Mouse (Mus musculus) ovary, adult 18-20 months (tissue): Measurements from ENCODE around the gene Dock9.
"Not testable (repeated sequence)": the region's sequence is repeated elsewhere in the genome, so short reads cannot be mapped to it uniquely, and the experiment has no call there.

Experiments used
- DNase-seq: peaks from one replicate; pipeline ENCODE4 v3.0.0; 2022; ENCODE audit warnings: low spot score, mixed read lengths

Gene Dock9

DNA sequence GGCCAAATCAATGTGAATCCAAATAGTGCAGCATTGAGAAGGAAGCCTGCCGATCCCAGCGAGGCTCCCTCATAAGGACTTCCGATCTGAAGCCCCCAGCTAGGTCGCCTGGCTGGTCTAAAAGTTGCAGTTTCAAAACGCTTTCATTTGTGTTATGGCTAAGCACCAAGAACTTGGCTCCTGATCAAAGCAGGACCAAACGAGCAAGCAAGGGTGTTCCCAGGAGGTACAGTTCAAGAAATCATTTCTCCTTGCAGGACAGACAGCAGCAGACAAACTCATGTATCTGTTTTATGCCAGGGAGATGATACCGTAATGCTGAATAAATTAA lies 99.1 kb downstream of the Dock9 start:
- DNase-seq = no peak

GRCm38 (mm10) chr14:121697709-121698619 lies 99.7 kb downstream of the Dock9 start:
- peak; percentile 49 for DNase-seq

DNA sequence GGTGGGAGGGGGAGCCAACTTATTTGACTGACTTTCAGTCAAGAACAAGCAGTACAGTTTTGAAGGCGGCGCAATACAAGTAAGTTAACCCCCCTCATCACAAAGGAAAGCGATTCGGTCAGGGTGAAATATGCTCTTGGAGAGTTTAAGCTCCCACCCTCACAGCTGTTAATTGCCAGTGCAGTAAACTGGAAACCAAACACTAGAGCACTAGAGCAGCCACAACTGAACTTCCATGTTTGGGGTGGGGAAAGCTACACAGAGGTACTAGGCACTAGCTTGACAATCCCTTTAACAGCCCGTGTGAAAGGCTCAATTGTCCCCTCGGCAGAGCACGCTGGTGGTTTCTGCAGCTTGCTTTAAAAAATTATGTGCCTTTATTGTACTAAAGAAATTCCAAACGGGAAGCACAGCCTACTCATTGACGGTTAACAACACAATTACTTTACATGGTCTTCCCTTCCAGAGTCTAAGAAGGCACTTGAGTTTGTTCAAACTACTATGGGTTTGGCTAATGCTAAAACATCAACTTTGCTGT lies 100.4 kb downstream of the Dock9 start:
- no peak for DNase-seq

GRCm38 (mm10) chr14:121696429-121697118 lies 101.1 kb downstream of the Dock9 start:
- DNase-seq = no peak

DNA sequence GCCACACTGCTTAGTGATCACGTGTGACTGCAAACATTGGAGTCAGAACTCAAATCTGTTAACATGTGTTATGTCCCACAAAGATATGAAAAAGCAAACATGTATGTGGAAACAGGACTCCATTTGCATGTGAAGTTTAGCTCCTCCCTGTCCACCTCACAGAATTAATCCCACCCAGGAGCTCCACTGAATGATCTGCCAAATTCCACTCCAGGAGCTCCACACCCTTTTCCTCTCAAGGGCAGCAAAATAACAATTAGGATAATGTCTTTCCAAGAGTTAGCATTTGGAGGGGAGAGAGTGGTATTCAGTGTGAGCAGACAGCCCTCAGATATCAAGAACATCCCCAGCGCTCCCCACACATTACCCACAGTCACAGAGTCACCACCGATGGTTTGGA lies 102.9 kb downstream of the Dock9 start:
- DNase-seq = no peak

GRCm38 (mm10) chr14:121693991-121694594 lies 103.5 kb downstream of the Dock9 start:
- no peak for DNase-seq

- not testable (repeated sequence) for DNase-seq
These were observed 108.0 kb downstream of the Dock9 start for GRCm38 (mm10) chr14:121689649-121690048.

- no peak for DNase-seq
These were observed 109.5 kb downstream of the Dock9 start for GRCm38 (mm10) chr14:121688175-121688574.

GRCm38 (mm10) chr14:121687274-121687673 lies 110.4 kb downstream of the Dock9 start:
- DNase-seq = no peak

DNA sequence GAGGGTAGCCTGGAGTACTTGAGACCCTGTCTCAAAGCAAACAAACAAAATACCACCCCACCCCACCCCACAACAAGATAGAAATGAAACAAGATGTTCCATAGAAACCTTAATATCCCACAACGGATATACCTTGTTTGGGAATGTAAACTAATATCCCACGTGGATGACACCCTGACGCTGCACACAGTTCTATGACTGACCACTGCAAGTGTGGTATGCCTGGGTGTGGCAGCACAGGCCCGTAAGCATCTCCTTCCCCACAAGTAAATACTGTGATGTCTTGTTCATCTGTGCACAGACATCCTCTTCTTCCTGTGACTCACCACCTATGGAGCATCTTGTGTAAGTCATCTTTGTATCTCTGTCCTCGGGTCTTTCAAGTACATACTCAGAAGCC lies 118.7 kb downstream of the Dock9 start:
- no peak for DNase-seq

- DNase-seq = no peak
These were observed 119.2 kb downstream of the Dock9 start for GRCm38 (mm10) chr14:121678445-121678844.

GRCm38 (mm10) chr14:121676596-121677330 lies 120.9 kb downstream of the Dock9 start:
- no peak for DNase-seq

DNA sequence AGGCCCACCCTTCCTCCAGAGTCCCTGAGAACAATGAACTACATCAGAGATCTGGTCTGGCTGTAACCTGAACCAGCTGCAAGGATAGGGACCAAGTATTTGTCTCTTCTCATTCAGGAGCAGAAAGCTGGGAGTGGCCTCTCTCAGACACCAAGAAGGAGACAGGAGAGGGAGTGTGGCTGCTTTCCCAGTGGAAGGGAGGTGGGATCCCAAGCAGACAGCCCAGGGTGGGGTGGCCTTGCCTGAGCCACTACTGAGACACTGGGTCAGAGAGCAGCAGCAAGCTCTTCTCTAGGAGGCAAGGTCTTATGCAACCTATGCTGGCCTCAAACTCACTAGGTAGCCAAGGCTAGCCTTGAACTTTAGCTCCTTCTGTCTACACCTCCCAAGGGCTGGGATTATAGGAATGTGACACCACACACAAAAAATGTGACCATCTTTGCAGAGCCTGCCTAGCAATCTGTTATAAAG lies 121.5 kb downstream of the Dock9 start:
- peak; percentile 44 for DNase-seq

GRCm38 (mm10) chr14:121675579-121675978 lies 122.1 kb downstream of the Dock9 start:
- DNase-seq = no peak

GRCm38 (mm10) chr14:121675146-121675545 lies 122.5 kb downstream of the Dock9 start:
- DNase-seq = no peak

DNA sequence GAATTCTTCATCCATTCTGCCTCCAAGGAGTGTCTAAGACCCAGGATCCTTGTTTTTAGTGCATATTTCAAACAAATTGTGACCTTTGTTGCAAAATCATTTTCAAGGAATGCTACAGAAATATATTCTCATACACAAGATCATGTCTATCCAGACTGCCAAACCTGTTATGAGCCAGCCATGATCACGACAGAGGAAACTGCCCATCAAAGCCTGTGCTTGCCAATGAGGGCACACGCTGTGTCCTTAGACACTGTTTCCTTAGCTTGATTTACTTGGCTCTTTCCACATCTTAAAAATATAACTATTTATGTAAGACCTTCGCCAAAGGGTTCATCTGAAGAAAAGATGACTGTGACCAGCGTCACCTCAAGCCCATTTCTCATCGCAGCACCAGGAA lies 127.6 kb downstream of the Dock9 start:
- no peak for DNase-seq

GRCm38 (mm10) chr14:121666641-121667274 lies 130.9 kb downstream of the Dock9 start:
- no peak for DNase-seq

GRCm38 (mm10) chr14:121665693-121666273 lies 131.9 kb downstream of the Dock9 start:
- DNase-seq = no peak

DNA sequence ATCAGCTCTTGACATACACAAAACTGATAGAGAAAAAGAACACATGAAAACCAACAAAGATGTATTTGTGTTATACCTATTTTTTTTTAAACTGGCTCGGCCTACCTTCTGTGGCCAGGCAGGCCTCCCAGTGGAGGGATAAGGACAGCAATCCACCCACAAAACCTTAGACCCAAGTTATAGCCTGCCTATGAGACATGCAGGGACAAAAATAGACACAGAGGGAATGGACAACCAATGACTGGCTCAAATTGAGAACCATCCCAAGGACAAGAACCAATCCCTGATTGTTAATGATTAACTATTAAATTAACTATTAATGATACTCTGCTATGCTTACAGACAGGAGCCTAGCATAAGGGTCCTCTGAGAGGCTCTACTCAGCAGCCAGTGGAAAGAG lies 133.7 kb downstream of the Dock9 start:
- DNase-seq = no peak

DNA sequence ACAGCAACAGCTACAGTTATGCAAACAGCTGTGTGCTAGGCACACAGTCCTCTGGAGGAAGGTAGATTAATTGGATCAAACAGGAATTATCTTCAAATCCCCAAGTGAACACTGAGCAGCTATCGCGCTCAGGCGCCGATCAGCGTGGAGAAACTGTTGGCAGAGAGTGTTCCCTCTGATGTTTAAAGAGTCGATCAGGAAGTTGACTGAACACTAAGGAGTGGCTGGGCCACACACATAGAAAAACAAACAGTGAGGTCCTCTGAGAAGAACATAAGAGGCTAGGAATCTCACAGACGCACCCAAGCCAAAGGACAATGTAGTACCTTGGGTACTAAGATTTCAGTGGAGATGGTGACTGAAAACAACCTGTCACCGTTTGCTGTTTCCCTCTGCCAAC lies 136.7 kb downstream of the Dock9 start:
- DNase-seq = no peak
